Mouse (Mus musculus) testis, adult 2 months (tissue): ENCODE measurements around the gene Ranbp10. TPM values are rescaled to one million over a fixed set of nuclear protein-coding genes. Genes with fewer than 3 reads are reported as not detected.

Experiments used
- H3K27ac ChIP-seq: fragments of 200-500 bp; 2 replicates; pipeline ENCODE4 v1.5.1; 2012; ENCODE audit warnings: low read depth, low read length; ENCODE audit not compliant: control insufficient read depth, insufficient read depth
- H3K27me3 ChIP-seq: fragments of 200-500 bp; 2 replicates; pipeline ENCODE4 v1.6.1; 2012; ENCODE audit warnings: mild to moderate bottlenecking, low read length, moderate library complexity; ENCODE audit not compliant: control insufficient read depth, insufficient read depth
- H3K36me3 ChIP-seq: fragments of 200-500 bp; 2 replicates; pipeline ENCODE4 v1.6.1; 2012; ENCODE audit warnings: mild to moderate bottlenecking, low read length; ENCODE audit not compliant: control insufficient read depth, insufficient read depth
- H3K4me1 ChIP-seq: fragments of 200-500 bp; 2 replicates; pipeline ENCODE4 v1.6.1; 2012; ENCODE audit warnings: low read length; ENCODE audit not compliant: control insufficient read depth, insufficient read depth
- H3K4me3 ChIP-seq: fragments of 200-500 bp; 2 replicates; pipeline ENCODE4 v1.5.1; 2012; ENCODE audit warnings: low read depth, mild to moderate bottlenecking, low read length, moderate library complexity, mixed read lengths; ENCODE audit not compliant: control insufficient read depth
- CTCF ChIP-seq: fragments of 200-500 bp; IDR thresholded peaks from 2 replicates; pipeline ENCODE4 v1.5.1; 2012; ENCODE audit warnings: low read depth, mild to moderate bottlenecking, inconsistent platforms, low read length, moderate library complexity; ENCODE audit not compliant: control insufficient read depth, insufficient read depth, insufficient replicate concordance
- POLR2A ChIP-seq: fragments of 200-500 bp; IDR thresholded peaks from 2 replicates; pipeline ENCODE4 v1.6.1; 2012; ENCODE audit warnings: low read depth, mild to moderate bottlenecking, inconsistent platforms, low read length, moderate library complexity; ENCODE audit not compliant: control insufficient read depth
- polyA plus RNA-seq: library from polyadenylated mRNA; depleted of rRNA; stranded (reverse); fragments of >200 nt; gene quantifications from 2 replicates; pipeline ENCODE4 v1.2.3, GENCODE M21; 2012

The Ranbp10 gene
- polyA plus RNA-seq, 1 experiment: 48.4 TPM

GRCm38 (mm10) chr8:105810245-105810786 is 16.8 kb downstream of the Ranbp10 start:
- no peak overlapping the region for H3K27ac ChIP-seq
- no peak overlapping the region for H3K4me3 ChIP-seq
- TF ChIP-seq CTCF: no peak
- TF ChIP-seq POLR2A: no peak
- H3K4me1 ChIP-seq: no peaks in the 10 kb centered on the region
- H3K27me3 ChIP-seq: no peaks in the 10 kb centered on the region
- H3K36me3 ChIP-seq: no peaks in the 10 kb centered on the region

GRCm38 (mm10) chr8:105808480-105808879 is 18.7 kb downstream of the Ranbp10 start:
- Histone ChIP-seq H3K36me3 (no peaks in the 10 kb centered on the region), H3K27me3 (no peaks in the 10 kb centered on the region), H3K27ac (no peak overlapping the region), H3K4me1 (no peaks in the 10 kb centered on the region), H3K4me3 (no peak overlapping the region)
- no peak for TF ChIP-seq POLR2A
- TF ChIP-seq CTCF: no peak

GRCm38 (mm10) chr8:105807766-105808165 is 19.4 kb downstream of the Ranbp10 start:
- Histone ChIP-seq H3K36me3 (no peaks in the 10 kb centered on the region; the same call in 1 of the 2 replicates), H3K27ac (no peak overlapping the region), H3K4me1 (no peaks in the 10 kb centered on the region), H3K4me3 (no peak overlapping the region), H3K27me3 (no peaks in the 10 kb centered on the region)
- TF ChIP-seq CTCF (no peak), POLR2A (no peak)

- no peak overlapping the region for H3K27ac ChIP-seq
- H3K27me3 ChIP-seq: no peaks in the 10 kb centered on the region
- no peak overlapping the region for H3K4me3 ChIP-seq
- TF ChIP-seq POLR2A (no peak), CTCF (no peak)
- H3K4me1 ChIP-seq: no peaks in the 10 kb centered on the region
- no peaks in the 10 kb centered on the region; the same call in 1 of the 2 replicates for H3K36me3 ChIP-seq
Measured at GRCm38 (mm10) chr8:105805964-105806363, 21.2 kb downstream of the Ranbp10 start.

- Histone ChIP-seq H3K27ac (no peak overlapping the region), H3K36me3 (no peaks in the 10 kb centered on the region; the same call in 1 of the 2 replicates), H3K4me3 (no peak overlapping the region), H3K27me3 (no peaks in the 10 kb centered on the region), H3K4me1 (no peaks in the 10 kb centered on the region)
- TF ChIP-seq CTCF: no peak
- TF ChIP-seq POLR2A: no peak
Measured at GRCm38 (mm10) chr8:105805346-105805745, 21.8 kb downstream of the Ranbp10 start.

- no peaks in the 10 kb centered on the region for H3K27me3 ChIP-seq
- H3K36me3 ChIP-seq: no peaks in the 10 kb centered on the region; the same call in 1 of the 2 replicates
- TF ChIP-seq POLR2A (no peak), CTCF (no peak)
- no peaks in the 10 kb centered on the region; the same call in 1 of the 2 replicates for H3K4me1 ChIP-seq
- no peak overlapping the region for H3K4me3 ChIP-seq
- no peak overlapping the region for H3K27ac ChIP-seq
Measured at GRCm38 (mm10) chr8:105804797-105805196, 22.4 kb downstream of the Ranbp10 start.

- Histone ChIP-seq H3K36me3 (no peaks in the 10 kb centered on the region; the same call in 1 of the 2 replicates), H3K4me1 (peaks cover 3% of the 10 kb centered on the region), H3K27ac (no peak overlapping the region), H3K27me3 (no peaks in the 10 kb centered on the region), H3K4me3 (no peak overlapping the region)
- TF ChIP-seq POLR2A: no peak
- no peak for TF ChIP-seq CTCF
Measured at GRCm38 (mm10) chr8:105801153-105801904, 25.8 kb downstream of the Ranbp10 start.
